Mouse (Mus musculus): Measurements from ENCODE around the gene Gm13277.
"Not testable (repeated sequence)": the region's sequence is repeated elsewhere in the genome, so short reads cannot be mapped to it uniquely, and the experiment has no call there.

Gm13277 gene

GRCm38 (mm10) chr4:88785409-88785808 lies 3.0 kb upstream of the Gm13277 start, which contains the start of gene Gm13276:
TSS of gene Gm13276 (plus strand) at chr4:88785709.
- not testable (repeated sequence) for DNase-seq (ENCODE audit: low spot score)

GRCm38 (mm10) chr4:88791250-88791649 lies 2.8 kb downstream of the Gm13277 start, which contains the start of gene Gm13278:
TSS of gene Gm13278 (plus strand) at chr4:88791550.
- DNase-seq (ENCODE audit: low spot score): not testable (repeated sequence)

- peak; percentile 72 for DNase-seq (ENCODE audit: low spot score)
Observed at GRCm38 (mm10) chr4:88793936-88794675, 5.7 kb downstream of the Gm13277 start, which contains the start of gene Gm13275. TSS of gene Gm13275 (plus strand) at chr4:88794487.

- DNase-seq (ENCODE audit: low spot score): not testable (repeated sequence)
Observed at GRCm38 (mm10) chr4:88797097-88797496, 8.7 kb downstream of the Gm13277 start, which contains the start of gene Gm13279. TSS of gene Gm13279 (plus strand) at chr4:88797397.

- not testable (repeated sequence) for DNase-seq (ENCODE audit: low spot score)
Observed at GRCm38 (mm10) chr4:88799365-88799764, 10.9 kb downstream of the Gm13277 start, which contains the start of gene Gm13285. TSS of gene Gm13285 (plus strand) at chr4:88799665.

GRCm38 (mm10) chr4:88802954-88803353 lies 14.5 kb downstream of the Gm13277 start, which contains the start of gene Gm13287:
TSS of gene Gm13287 (plus strand) at chr4:88803254.
- not testable (repeated sequence) for DNase-seq (ENCODE audit: low spot score)

GRCm38 (mm10) chr4:88805231-88805630 lies 16.8 kb downstream of the Gm13277 start, which contains the start of gene Gm13288:
TSS of gene Gm13288 (plus strand) at chr4:88805531.
- DNase-seq (ENCODE audit: low spot score): not testable (repeated sequence)

- not testable (repeated sequence) for DNase-seq (ENCODE audit: low spot score)
Observed at GRCm38 (mm10) chr4:88805761-88806160, 17.3 kb downstream of the Gm13277 start.

GRCm38 (mm10) chr4:88815928-88816327 lies 27.5 kb downstream of the Gm13277 start, which contains the start of gene Ifna7:
TSS of gene Ifna7 (plus strand) at chr4:88816228.
- no peak for DNase-seq (ENCODE audit: low spot score)

GRCm38 (mm10) chr4:88819659-88820058 lies 31.2 kb downstream of the Gm13277 start, which contains the start of gene Ifna11:
TSS of gene Ifna11 (plus strand) at chr4:88819959.
- no peak for DNase-seq (ENCODE audit: low spot score)

GRCm38 (mm10) chr4:88822995-88823394 lies 34.6 kb downstream of the Gm13277 start:
- DNase-seq (ENCODE audit: low spot score): no peak

GRCm38 (mm10) chr4:88827116-88827515 lies 38.7 kb downstream of the Gm13277 start, which contains the start of gene Ifna6:
TSS of gene Ifna6 (plus strand) at chr4:88827416.
- DNase-seq (ENCODE audit: low spot score): not testable (repeated sequence)

- DNase-seq (ENCODE audit: low spot score): peak; percentile 26
Observed at GRCm38 (mm10) chr4:88830523-88830922, 42.1 kb downstream of the Gm13277 start.

GRCm38 (mm10) chr4:88835225-88835624 lies 46.8 kb downstream of the Gm13277 start, which contains the start of gene Ifna5:
TSS of gene Ifna5 (plus strand) at chr4:88835525.
- DNase-seq (ENCODE audit: low spot score): not testable (repeated sequence)

Data from layer of hippocampus, adult 11-12 months (tissue).